Mouse (Mus musculus): ENCODE data around the gene Anks6. TPM values are rescaled to one million over a fixed set of nuclear protein-coding genes. Genes with fewer than 3 reads are reported as not detected.

Anks6 gene
- polyA plus RNA-seq, 1 experiment from 2014 or later = 6.5 TPM

DNA sequence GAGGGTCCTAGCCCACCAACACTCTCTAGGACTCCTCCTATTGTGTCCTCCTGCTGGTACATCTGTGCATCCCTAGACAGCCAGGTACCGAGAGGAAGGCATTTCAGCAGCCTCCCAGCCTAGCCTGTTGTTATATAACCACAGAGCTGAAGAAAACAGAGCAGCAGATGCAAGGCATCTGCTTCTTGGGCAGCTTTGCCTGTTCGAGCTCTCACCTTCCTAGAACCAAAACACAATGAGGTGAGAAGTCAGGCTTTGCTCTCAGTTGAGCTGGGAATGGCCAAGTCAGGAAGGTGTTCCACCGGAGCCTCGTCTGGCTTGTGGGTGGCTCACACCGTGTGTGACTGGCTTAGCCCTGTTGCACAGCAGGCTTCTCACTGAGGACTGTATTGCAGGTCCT is 74.3 kb downstream of the Anks6 start:
- no peak for ATAC-seq (replicated peaks; ENCODE audit: low FRiP score)
- Histone ChIP-seq H3K27me3 (peaks cover 20% of the 10 kb centered on the region), H3K27ac (no peak overlapping the region), H3K36me3 (no peaks in the 10 kb centered on the region), H3K9ac (no peak overlapping the region), H3K4me1 (no peaks in the 10 kb centered on the region), H3K4me3 (replicated peaks) (no peak overlapping the region), H3K4me2 (no peak overlapping the region), H3K9me3 (replicated peaks) (no peaks in the 10 kb centered on the region)
- WGBS = 70% methylated on average over 5 of the region's 5 CpGs

- Histone ChIP-seq H3K9me3 (replicated peaks) (no peaks in the 10 kb centered on the region), H3K4me2 (no peak overlapping the region), H3K27ac (no peak overlapping the region), H3K36me3 (no peaks in the 10 kb centered on the region), H3K27me3 (peaks cover 16% of the 10 kb centered on the region), H3K9ac (no peak overlapping the region), H3K4me1 (no peaks in the 10 kb centered on the region), H3K4me3 (replicated peaks) (no peak overlapping the region)
- 87% methylated on average over 4 of the region's 4 CpGs for WGBS
- ATAC-seq (replicated peaks; ENCODE audit: low FRiP score) = no peak
Observed at GRCm38 (mm10) chr4:46982094-46982493, 75.1 kb downstream of the Anks6 start.

- H3K36me3 ChIP-seq = no peaks in the 10 kb centered on the region
- no peaks in the 10 kb centered on the region for H3K9me3 ChIP-seq (replicated peaks)
- no peak overlapping the region for H3K9ac ChIP-seq
- H3K27me3 ChIP-seq = 0 out of 2 replicates have a peak, but pooled peaks cover 5% of the 10 kb centered on the region
- no peak overlapping the region for H3K4me2 ChIP-seq
- H3K4me1 ChIP-seq = no peaks in the 10 kb centered on the region
- ATAC-seq (replicated peaks; ENCODE audit: low FRiP score) = no peak
- no peak overlapping the region for H3K4me3 ChIP-seq (replicated peaks)
- no peak overlapping the region for H3K27ac ChIP-seq
- 87% methylated on average over 6 of the region's 6 CpGs for WGBS
Observed at GRCm38 (mm10) chr4:46978371-46978770, 78.9 kb downstream of the Anks6 start.

DNA sequence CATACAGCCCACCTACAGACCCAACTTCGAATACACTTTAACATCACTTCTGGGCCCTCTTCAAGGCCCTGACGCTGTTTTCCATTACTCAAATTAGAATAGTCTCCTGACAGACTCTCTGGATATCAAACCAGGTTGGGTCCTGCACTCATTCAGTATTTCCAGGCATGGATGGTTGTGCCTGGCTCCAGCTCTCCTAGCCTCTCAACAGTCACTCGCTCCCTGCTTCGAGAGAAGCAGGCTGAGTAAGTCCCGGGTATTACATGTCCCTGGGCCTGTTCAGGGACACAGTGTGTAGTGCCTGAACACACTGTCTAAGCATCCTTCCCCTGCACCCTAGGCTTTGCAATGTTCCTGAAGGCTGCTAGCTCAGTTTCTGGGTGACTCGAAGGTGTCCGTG is 80.1 kb downstream of the Anks6 start:
- Histone ChIP-seq H3K4me2 (no peak overlapping the region), H3K27me3 (no peaks in the 10 kb centered on the region), H3K4me1 (no peaks in the 10 kb centered on the region), H3K36me3 (no peaks in the 10 kb centered on the region), H3K9me3 (replicated peaks) (no peaks in the 10 kb centered on the region), H3K9ac (no peak overlapping the region), H3K4me3 (replicated peaks) (no peak overlapping the region), H3K27ac (no peak overlapping the region)
- 92% methylated on average over 7 of the region's 7 CpGs for WGBS
- ATAC-seq (replicated peaks; ENCODE audit: low FRiP score) = no peak

- no peaks in the 10 kb centered on the region for H3K9me3 ChIP-seq (replicated peaks)
- H3K4me3 ChIP-seq (replicated peaks) = no peak overlapping the region
- H3K9ac ChIP-seq = no peak overlapping the region
- H3K27me3 ChIP-seq = no peaks in the 10 kb centered on the region
- no peaks in the 10 kb centered on the region for H3K4me1 ChIP-seq
- 65% methylated on average over 11 of the region's 11 CpGs for WGBS
- no peak overlapping the region for H3K4me2 ChIP-seq
- ATAC-seq (replicated peaks; ENCODE audit: low FRiP score) = no peak
- H3K27ac ChIP-seq = no peak overlapping the region
- no peaks in the 10 kb centered on the region for H3K36me3 ChIP-seq
Observed at GRCm38 (mm10) chr4:46976671-46977071, 80.6 kb downstream of the Anks6 start.

DNA sequence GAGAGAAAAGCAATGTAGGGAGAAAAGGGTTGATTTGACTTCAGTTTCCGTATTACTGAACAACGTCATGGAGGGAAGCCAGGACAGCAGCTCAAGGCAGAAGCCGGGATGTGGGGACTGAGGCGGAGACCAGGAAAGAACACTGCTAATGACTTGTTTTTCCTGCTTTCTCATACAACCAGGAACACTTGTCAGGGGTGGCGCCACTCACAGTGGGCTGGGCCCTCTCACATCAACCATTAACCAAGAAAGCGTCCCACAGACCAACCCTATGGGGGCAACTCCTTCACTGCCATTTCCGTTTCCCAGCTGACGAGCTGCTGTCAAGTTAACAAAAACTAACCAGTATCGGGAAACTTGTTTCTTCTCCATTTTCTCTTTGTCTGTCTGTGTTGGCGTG is 83.9 kb downstream of the Anks6 start:
- WGBS = 70% methylated on average over 10 of the region's 10 CpGs
- no peak overlapping the region for H3K27ac ChIP-seq
- H3K36me3 ChIP-seq = no peaks in the 10 kb centered on the region
- H3K9me3 ChIP-seq (replicated peaks) = no peaks in the 10 kb centered on the region
- H3K9ac ChIP-seq = no peak overlapping the region
- no peaks in the 10 kb centered on the region for H3K27me3 ChIP-seq
- ATAC-seq (replicated peaks; ENCODE audit: low FRiP score) = no peak
- H3K4me3 ChIP-seq (replicated peaks) = no peak overlapping the region
- no peaks in the 10 kb centered on the region for H3K4me1 ChIP-seq
- no peak overlapping the region for H3K4me2 ChIP-seq

- Histone ChIP-seq H3K36me3 (no peaks in the 10 kb centered on the region), H3K27me3 (peaks cover 4% of the 10 kb centered on the region; the same call in 1 of the 2 replicates)
- no peak for ATAC-seq (replicated peaks; ENCODE audit: low FRiP score)
Observed at GRCm38 (mm10) chr4:46967981-46968380, 89.2 kb downstream of the Anks6 start.

GRCm38 (mm10) chr4:46966551-46966950 is 90.7 kb downstream of the Anks6 start:
- Histone ChIP-seq H3K9ac (no peak overlapping the region), H3K27ac (no peak overlapping the region), H3K36me3 (no peaks in the 10 kb centered on the region), H3K4me2 (no peak overlapping the region), H3K4me3 (replicated peaks) (no peak overlapping the region), H3K9me3 (replicated peaks) (no peaks in the 10 kb centered on the region), H3K27me3 (peaks cover 4% of the 10 kb centered on the region; the same call in 1 of the 2 replicates), H3K4me1 (no peaks in the 10 kb centered on the region)
- no peak for ATAC-seq (replicated peaks; ENCODE audit: low FRiP score)

More at GRCm38 (mm10) chr4:46967981-46968380, 89.2 kb downstream of the Anks6 start:
- 40% methylated on average over 10 of the region's 10 CpGs for WGBS
- no peaks in the 10 kb centered on the region for H3K9me3 ChIP-seq (replicated peaks)
- H3K4me1 ChIP-seq = no peaks in the 10 kb centered on the region
- H3K4me3 ChIP-seq (replicated peaks) = no peak overlapping the region
- no peak overlapping the region for H3K27ac ChIP-seq
- no peak overlapping the region for H3K4me2 ChIP-seq
- H3K9ac ChIP-seq = no peak overlapping the region

Other genes starting within 250 kb of the Anks6 start
- gene Gabbr2, start 65.6 kb downstream of the Anks6 start, polyA plus RNA-seq (2015; fragmentation: Nextera tagmentation; extraction: Ambion mirVana) = 0.18 and 0.19 TPM in 2 replicates
- gene Galnt12, start 34.5 kb upstream of the Anks6 start, polyA plus RNA-seq (2015; fragmentation: Nextera tagmentation; extraction: Ambion mirVana) = 9.0 and 10.6 TPM in 2 replicates
- 21.9 and 24.0 TPM in 2 replicates for gene Col15a1, start 150.7 kb upstream of the Anks6 start, polyA plus RNA-seq (2015; fragmentation: Nextera tagmentation; extraction: Ambion mirVana)

All from kidney, embryonic 15.5 days (tissue).